Mouse (Mus musculus) CH12.LX (cell line): ENCODE data around the gene Plxna2. TPM values are rescaled to one million over a fixed set of nuclear protein-coding genes. Genes with fewer than 3 reads are reported as not detected.

Experiments
- DNase-seq: peaks from one replicate; pipeline ENCODE4 v3.0.0-alpha.2; 2013; ENCODE audit errors: extremely low read depth
- H3K27ac ChIP-seq: 2 replicates; pipeline ENCODE4 v1.5.1; 2012; ENCODE audit warnings: low read depth, mild to moderate bottlenecking, control low read depth, moderate library complexity; ENCODE audit not compliant: insufficient read depth
- H3K27me3 ChIP-seq: replicated peaks from 2 replicates; pipeline ENCODE3; 2012; ENCODE audit warnings: inconsistent platforms
- H3K36me3 ChIP-seq, 2 experiments: replicated peaks in 1 of 2; 2 replicates each; pipeline versions ENCODE3 to v1.6.1; 2012; ENCODE audit warnings: inconsistent platforms in 1 of 2, low read length in 1 of 2, mild to moderate bottlenecking in 1 of 2, mixed read lengths in 1 of 2, moderate library complexity in 1 of 2; ENCODE audit not compliant: control insufficient read depth in 1 of 2, insufficient read depth in 1 of 2
- H3K4me1 ChIP-seq, 2 experiments: 2 replicates each; pipeline ENCODE4 v1.6.1; 2012; ENCODE audit warnings: inconsistent platforms in 1 of 2, moderate library complexity in 1 of 2; ENCODE audit not compliant: insufficient read depth in 2 of 2, control insufficient read depth in 1 of 2
- H3K4me2 ChIP-seq: 2 replicates; pipeline ENCODE4 v1.6.1; 2012; ENCODE audit warnings: low read depth, mild to moderate bottlenecking, control low read depth; ENCODE audit not compliant: poor library complexity, insufficient read depth, severe bottlenecking
- H3K4me3 ChIP-seq, 3 experiments: fragments of 150-350 bp in 1 of 3; sonication (generic) in 1 of 3; replicated peaks in 1 of 3; 2 replicates each; pipeline versions ENCODE3 to v1.5.1; 2011 to 2012; ENCODE audit warnings: low read depth in 2 of 3, low read length in 2 of 3, mild to moderate bottlenecking in 2 of 3, moderate library complexity in 2 of 3, control low read depth in 1 of 3, improper control_type of control experiment in 1 of 3, inconsistent platforms in 1 of 3, mixed read lengths in 1 of 3; ENCODE audit not compliant: poor library complexity in 1 of 3
- H3K79me2 ChIP-seq: replicated peaks from 2 replicates; pipeline ENCODE4 v1.6.1; 2012; ENCODE audit warnings: mild to moderate bottlenecking, moderate library complexity; ENCODE audit not compliant: control insufficient read depth, poor library complexity, insufficient read depth, severe bottlenecking; ENCODE audit errors: extremely low read depth
- H3K9ac ChIP-seq: 2 replicates; pipeline ENCODE4 v1.6.1; 2012; ENCODE audit warnings: low read depth, mild to moderate bottlenecking, control low read depth, moderate library complexity; ENCODE audit not compliant: insufficient read depth
- H3K9me3 ChIP-seq: replicated peaks from 2 replicates; pipeline ENCODE3; 2012; ENCODE audit warnings: low read length, inconsistent platforms, mixed read lengths
- BHLHE40 ChIP-seq: IDR thresholded peaks from 2 replicates; pipeline ENCODE4 v1.6.1; 2011; ENCODE audit warnings: mild to moderate bottlenecking, low read depth, low read length, improper control_type of control experiment
- CTCF ChIP-seq, 2 experiments: IDR thresholded peaks in 1 of 2; conservative IDR thresholded peaks in 1 of 2; 2 replicates each; pipeline ENCODE4 v1.5.1; 2011 to 2012; ENCODE audit warnings: low read depth in 2 of 2, low read length in 2 of 2, improper control_type of control experiment in 1 of 2, inconsistent platforms in 1 of 2, mild to moderate bottlenecking in 1 of 2, moderate library complexity in 1 of 2
- ELF1 ChIP-seq: IDR thresholded peaks from 2 replicates; pipeline ENCODE4 v1.6.1; 2014; ENCODE audit warnings: low read depth, mild to moderate bottlenecking, inconsistent platforms, low read length, improper control_type of control experiment
- ETS1 ChIP-seq: conservative IDR thresholded peaks from 2 replicates; pipeline ENCODE4 v1.6.1; 2012; ENCODE audit warnings: low read depth, mild to moderate bottlenecking, inconsistent platforms, low read length, improper control_type of control experiment, moderate library complexity
- IRF4 ChIP-seq: IDR thresholded peaks from 2 replicates; pipeline ENCODE4 v1.6.1; 2014; ENCODE audit warnings: low read depth, mild to moderate bottlenecking, inconsistent platforms, low read length, improper control_type of control experiment
- JUN ChIP-seq: IDR thresholded peaks from 2 replicates; pipeline ENCODE4 v1.6.1; 2011; ENCODE audit warnings: low read depth, mild to moderate bottlenecking, low read length, improper control_type of control experiment, moderate library complexity; ENCODE audit not compliant: insufficient read depth
- JUND ChIP-seq: conservative IDR thresholded peaks from 2 replicates; pipeline ENCODE4 v1.6.1; 2011; ENCODE audit warnings: low read depth, low read length, improper control_type of control experiment
- MAFK ChIP-seq: IDR thresholded peaks from 2 replicates; pipeline ENCODE4 v1.6.1; 2011; ENCODE audit warnings: low read length, improper control_type of control experiment; ENCODE audit not compliant: insufficient replicate concordance
- MAX ChIP-seq: IDR thresholded peaks from 2 replicates; pipeline ENCODE4 v1.6.1; 2011; ENCODE audit warnings: low read length, improper control_type of control experiment
- MAZ ChIP-seq: IDR thresholded peaks from 2 replicates; pipeline ENCODE4 v1.6.1; 2012; ENCODE audit warnings: low read depth, mild to moderate bottlenecking, inconsistent platforms, low read length, improper control_type of control experiment, moderate library complexity
- MEF2A ChIP-seq: IDR thresholded peaks from 2 replicates; pipeline ENCODE4 v1.6.1; 2014; ENCODE audit warnings: low read depth, mild to moderate bottlenecking, inconsistent platforms, low read length, improper control_type of control experiment, borderline replicate concordance
- NELFE ChIP-seq: IDR thresholded peaks from 2 replicates; pipeline ENCODE4 v1.6.1; 2011; ENCODE audit warnings: low read depth, low read length, improper control_type of control experiment
- NRF1 ChIP-seq: IDR thresholded peaks from 2 replicates; pipeline ENCODE4 v1.6.1; 2014; ENCODE audit warnings: low read depth, mild to moderate bottlenecking, inconsistent platforms, low read length, improper control_type of control experiment, moderate library complexity
- RAD21 ChIP-seq: IDR thresholded peaks from 2 replicates; pipeline ENCODE4 v1.6.1; 2011; ENCODE audit warnings: low read depth, mild to moderate bottlenecking, low read length, improper control_type of control experiment, moderate library complexity
- RCOR1 ChIP-seq: conservative IDR thresholded peaks from 2 replicates; pipeline ENCODE4 v1.6.1; 2012; ENCODE audit warnings: low read depth, mild to moderate bottlenecking, inconsistent platforms, low read length, improper control_type of control experiment
- SIN3A ChIP-seq: IDR thresholded peaks from 2 replicates; pipeline ENCODE4 v1.6.1; 2012; ENCODE audit warnings: low read length, improper control_type of control experiment, inconsistent platforms
- SMC3 ChIP-seq: IDR thresholded peaks from 2 replicates; pipeline ENCODE4 v1.6.1; 2011; ENCODE audit warnings: low read depth, low read length, improper control_type of control experiment
- UBTF ChIP-seq: IDR thresholded peaks from 2 replicates; pipeline ENCODE4 v1.6.1; 2012; ENCODE audit warnings: low read depth, mild to moderate bottlenecking, inconsistent platforms, low read length, improper control_type of control experiment, moderate library complexity
- USF1 ChIP-seq: IDR thresholded peaks from 2 replicates; pipeline ENCODE4 v1.6.1; 2014; ENCODE audit warnings: low read depth, mild to moderate bottlenecking, inconsistent platforms, low read length, improper control_type of control experiment
- ZKSCAN1 ChIP-seq: IDR thresholded peaks from 2 replicates; pipeline ENCODE4 v1.6.1; 2012; ENCODE audit warnings: low read depth, inconsistent platforms, low read length, improper control_type of control experiment, borderline replicate concordance
- ZNF384 ChIP-seq: IDR thresholded peaks from 2 replicates; pipeline ENCODE4 v1.6.1; 2012; ENCODE audit warnings: low read depth, low read length, improper control_type of control experiment, inconsistent platforms
- dilution Hi-C: fragments of 300-500 bp; cut with MboI; formaldehyde crosslinking; loops from 2 replicates; pipeline ENCODE4 v1.14.3; 2020; ENCODE audit warnings: low sequenced_read_pairs; ENCODE audit not compliant: extremely low pct_unique_long_range_greater_than_20kb, extremely low pct_ligation_motif_present
- in situ Hi-C: fragments of 300-500 bp; cut with MboI; formaldehyde crosslinking; loops from 3 replicates; pipeline ENCODE4 v1.14.3; 2019; ENCODE audit warnings: low sequenced_read_pairs, low pct_ligation_motif_present, low pct_unique_long_range_greater_than_20kb, mixed read lengths
- polyA plus RNA-seq: library from polyadenylated mRNA; unstranded; fragments of >175 nt; gene quantifications from 2 replicates; pipeline ENCODE4 v1.2.1, GENCODE M21; 2012; ENCODE audit warnings: low read depth; ENCODE audit not compliant: insufficient read length
- total RNA-seq, 2 experiments: library from RNA; depleted of rRNA; stranded (reverse); fragments of 300-350 nt in 1 of 2; fragments of >200 nt in 1 of 2; gene quantifications; 2 replicates each; pipeline ENCODE4 v1.2.3; 2012 to 2014

Plxna2 gene
- total and polyA plus RNA-seq, 3 experiments: 0.04 to 0.05 (median 0.04) TPM

DNA sequence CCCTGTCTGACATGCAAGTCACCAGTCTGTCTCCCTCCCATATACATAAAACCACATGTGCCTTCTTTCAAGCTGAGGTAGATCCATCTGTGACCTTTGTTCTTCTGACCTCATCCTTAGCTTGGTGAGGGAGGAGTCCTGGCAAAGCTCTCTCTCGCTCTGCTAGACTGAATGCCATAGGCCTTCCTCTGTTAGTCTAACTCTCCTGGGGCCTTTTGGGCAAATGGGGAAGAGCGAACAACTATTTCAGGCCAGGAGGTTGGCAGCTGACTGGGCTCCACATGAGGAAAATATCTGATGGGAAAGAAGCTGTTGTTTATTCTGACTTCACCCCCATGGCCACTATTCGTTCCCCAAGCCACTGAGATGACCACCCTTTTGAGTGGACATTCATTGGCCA is 59.9 kb downstream of the Plxna2 start:
- in situ Hi-C loops: no loop called here
- TF ChIP-seq JUN (no peak), MEF2A (no peak), ETS1 (no peak), SMC3 (no peak), JUND (no peak), ZKSCAN1 (no peak), IRF4 (no peak), MAFK (no peak), ELF1 (no peak), USF1 (no peak), BHLHE40 (no peak), NRF1 (no peak), MAX (no peak), MAZ (no peak), UBTF (no peak), CTCF (conservative IDR thresholded peaks at IDR 0.05 in 1 of 2, IDR thresholded peaks at IDR 0.05 in 1 of 2; ENCODE audit: low read depth in 2 of 2, low read length in 2 of 2) (no peak), RAD21 (no peak), NELFE (no peak), SIN3A (no peak)
- TF ChIP-seq, all 38 proteins: peak for 0
- DNase-seq: peak; percentile 32
- Histone ChIP-seq H3K36me3 (no peaks in the 10 kb centered on the region), H3K9ac (no peak overlapping the region), H3K9me3 (no peaks in the 10 kb centered on the region), H3K4me1 (peaks cover 0 to 24% of the 10 kb centered on the region in 2 experiments; a peak in 2 of 4 replicates), H3K27me3 (no peaks in the 10 kb centered on the region), H3K4me3 (no peak overlapping the region), H3K27ac (no peak overlapping the region), H3K4me2 (no peak overlapping the region), H3K79me2 (no peaks in the 10 kb centered on the region)
- dilution Hi-C loops: no loop called here

GRCm38 (mm10) chr1:194679147-194679546 is 61.1 kb downstream of the Plxna2 start:
- DNase-seq: no peak
- H3K9me3 ChIP-seq: no peaks in the 10 kb centered on the region
- H3K4me1 ChIP-seq: peaks cover 0 to 24% of the 10 kb centered on the region in 2 experiments; a peak in 2 of 4 replicates
- H3K27ac ChIP-seq: no peak overlapping the region
- no peak overlapping the region for H3K9ac ChIP-seq
- TF ChIP-seq RCOR1: no peak
- no peak for TF ChIP-seq ZNF384
- TF ChIP-seq NELFE: no peak
- no peak for TF ChIP-seq JUN
- no peak for TF ChIP-seq SIN3A
- no peak for TF ChIP-seq ZKSCAN1
- TF ChIP-seq, all 38 proteins: peak for 0
- Histone ChIP-seq H3K4me2 (no peak overlapping the region), H3K36me3 (no peaks in the 10 kb centered on the region), H3K4me3 (no peak overlapping the region), H3K79me2 (no peaks in the 10 kb centered on the region), H3K27me3 (no peaks in the 10 kb centered on the region)
- in situ Hi-C loops: no loop called here
- dilution Hi-C loops: no loop called here
